Mouse (Mus musculus): Measurements from ENCODE around the gene Gm49450.

DNA sequence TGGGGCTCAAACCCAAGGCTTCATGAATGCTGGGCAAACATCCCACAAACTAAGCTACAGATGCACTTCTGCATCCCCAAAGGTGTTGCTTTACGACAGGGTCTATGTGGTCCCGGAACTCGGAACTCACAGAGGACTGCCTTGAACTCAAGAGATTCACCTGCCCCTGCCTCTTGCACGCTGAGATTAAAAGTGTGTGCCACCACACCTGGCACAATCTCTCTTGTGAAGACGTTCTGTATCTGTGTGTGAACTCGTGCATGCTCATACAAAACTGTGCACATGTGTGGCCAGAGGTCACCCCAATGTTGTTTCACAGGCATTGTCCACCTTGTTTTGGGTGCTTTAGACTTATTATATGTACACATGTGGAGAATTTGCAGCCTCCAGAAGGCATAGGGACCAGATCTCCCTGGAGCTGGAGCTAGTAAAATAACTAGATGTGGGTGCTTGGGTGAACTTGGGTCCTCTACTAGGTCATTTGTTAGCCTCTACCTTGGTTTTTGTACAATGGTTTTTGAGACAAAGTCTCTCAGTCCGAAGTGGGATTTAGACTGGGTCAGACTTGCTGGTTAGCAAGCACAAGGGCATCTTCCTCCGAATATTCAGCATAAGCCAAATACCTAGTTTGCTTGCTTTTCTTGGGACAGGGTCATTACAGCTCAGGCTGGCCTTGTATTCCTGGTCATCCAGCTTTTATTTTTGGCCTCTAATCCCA is 23.2 kb downstream of the Gm49450 start:
- TF ChIP-seq CTCF (IDR thresholded peaks at IDR 0.05; ENCODE audit: low read depth) (no peak), EP300 (IDR thresholded peaks at IDR 0.05; ENCODE audit: low read depth) (no peak)

All from liver, embryonic 14.5 days (tissue).